Mouse (Mus musculus): ENCODE measurements around the gene Etv3.
"Not testable (repeated sequence)": the region's sequence is repeated elsewhere in the genome, so short reads cannot be mapped to it uniquely, and the experiment has no call there.

GRCm38 (mm10) chr3:87477948-87478347 lies 47.3 kb upstream of the Etv3 start:
- TF ChIP-seq EP300, CTCF (IDR thresholded peaks at IDR 0.05; ENCODE audit: low read depth): not testable (repeated sequence)
